Mouse (Mus musculus) frontal cortex, postnatal 14 days (tissue): ENCODE results near the gene Fhad1.

Experiments
- DNase-seq, 2 experiments: peaks; one replicate each; pipeline ENCODE4 v3.0.0; 2022; ENCODE audit warnings: low spot score in 2 of 2

Fhad1 gene

DNA sequence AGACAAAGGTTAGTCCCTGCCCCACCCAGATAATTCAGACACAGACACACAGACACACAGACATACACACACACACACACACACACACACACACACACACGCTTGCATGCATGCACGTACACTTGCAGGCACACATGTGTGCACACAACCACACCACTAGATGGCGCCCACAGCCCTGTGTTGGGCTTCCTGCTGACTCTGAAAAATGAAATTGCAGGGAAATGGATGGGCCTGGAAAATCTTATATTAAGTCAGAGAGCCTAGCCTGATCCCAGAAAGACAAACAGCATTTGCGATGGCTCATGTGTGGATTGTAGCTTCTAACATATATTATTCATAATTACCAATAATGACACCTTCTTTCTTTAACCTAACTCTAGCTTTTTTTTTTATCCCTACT is 38.7 kb downstream of the Fhad1 start:
- no peak for DNase-seq

DNA sequence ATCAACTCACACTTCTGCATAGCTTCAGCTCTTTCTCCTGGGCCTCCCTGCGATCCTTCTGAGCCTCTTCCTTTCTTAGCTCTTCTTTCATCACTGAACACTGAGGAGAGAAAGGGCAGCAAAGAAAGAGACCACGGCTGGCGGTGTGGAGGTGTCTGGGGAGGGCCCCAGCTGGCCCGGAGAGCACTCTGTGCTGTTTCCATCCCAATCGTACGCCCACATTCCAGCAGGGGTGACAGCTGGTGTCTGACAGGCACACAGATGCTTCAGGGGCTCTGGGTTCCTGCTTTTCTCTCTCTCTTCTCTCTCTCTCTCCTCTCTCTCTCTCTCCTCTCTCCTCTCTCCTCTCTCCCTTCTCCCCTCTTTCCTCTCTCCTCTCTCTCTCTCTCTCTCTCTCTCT is 50.3 kb downstream of the Fhad1 start:
- peak in 1 of 2 experiments; percentile 33 for DNase-seq

DNA sequence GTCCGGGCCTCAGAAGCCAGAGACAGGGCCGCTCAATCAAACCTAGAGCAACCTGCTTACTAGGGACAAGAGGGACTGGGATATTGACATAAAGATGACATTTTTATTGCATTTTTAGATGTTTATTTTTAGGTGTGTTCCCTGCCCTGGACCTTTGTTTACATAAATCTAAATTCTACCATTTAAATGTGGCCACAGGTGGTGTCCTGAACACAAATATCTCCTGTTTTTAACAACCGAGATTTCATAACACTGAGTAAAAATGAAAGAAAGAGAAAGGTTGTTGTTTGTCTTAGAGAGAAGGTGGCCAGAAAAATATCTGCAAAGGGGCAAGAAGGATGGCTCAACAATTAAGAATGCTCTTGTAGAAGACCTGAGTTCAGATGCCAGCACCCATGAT is 51.0 kb downstream of the Fhad1 start:
- DNase-seq: no peak

DNA sequence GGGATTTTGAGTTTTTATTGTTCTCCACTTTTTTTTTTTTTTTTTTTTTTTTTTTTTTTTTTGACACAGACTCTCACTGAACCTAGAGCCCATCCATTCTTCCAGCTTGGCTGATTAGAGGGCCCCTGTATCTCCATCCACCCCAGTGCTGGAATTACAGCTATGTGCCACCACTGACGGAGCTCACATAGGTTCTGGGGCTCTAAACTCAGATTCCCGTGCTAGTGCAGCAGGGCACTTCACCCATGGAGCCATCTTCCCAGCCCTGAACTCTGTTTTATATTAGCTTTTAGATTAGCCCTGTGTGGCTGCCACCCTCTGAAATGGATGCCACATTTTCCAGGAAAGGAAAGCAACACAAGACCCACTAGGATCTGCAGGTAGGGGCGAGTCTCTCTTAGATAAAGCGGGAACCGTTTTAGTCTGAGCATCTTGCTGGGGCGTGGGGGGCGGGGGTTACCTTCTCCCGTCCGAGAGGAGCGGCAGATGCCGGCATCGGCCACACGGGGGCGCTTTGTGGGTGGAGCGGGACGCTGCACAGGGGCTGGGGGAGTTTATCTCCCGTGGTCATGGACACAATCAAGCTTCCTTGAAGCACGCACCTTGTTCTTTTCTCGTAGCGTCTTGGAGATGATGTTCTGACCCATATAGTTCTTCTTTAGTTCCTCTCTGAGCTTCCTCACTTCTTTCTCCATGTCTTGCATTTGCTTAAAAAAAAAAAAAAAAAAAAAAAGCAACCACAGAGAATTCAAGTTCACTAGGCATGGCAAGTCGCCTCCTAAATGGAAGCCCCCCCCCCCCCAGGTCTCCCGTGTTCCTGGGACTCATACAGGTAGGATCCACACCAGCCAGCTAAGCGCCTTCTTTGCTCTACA is 51.8 kb downstream of the Fhad1 start:
- DNase-seq: no peak

DNA sequence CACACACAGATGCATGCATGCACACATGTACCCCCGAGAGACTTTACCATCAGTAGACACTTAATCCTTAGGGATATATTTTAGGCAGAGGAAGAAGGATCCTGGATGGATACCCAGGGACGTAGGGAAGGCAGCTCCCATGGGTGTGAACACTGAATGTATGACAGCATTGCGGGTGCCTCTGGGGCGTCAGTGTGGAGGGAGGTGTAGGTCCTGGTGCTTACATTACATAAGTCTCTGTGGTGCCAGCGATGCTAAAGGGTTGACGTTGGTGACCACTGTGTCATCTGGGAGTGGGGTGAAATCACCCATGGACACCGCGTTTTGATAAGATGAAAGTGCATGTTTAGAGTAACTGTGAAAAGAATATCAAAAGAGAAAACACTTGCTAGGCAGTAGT is 54.8 kb downstream of the Fhad1 start:
- DNase-seq: peak in 1 of 2 experiments; percentile 4

DNA sequence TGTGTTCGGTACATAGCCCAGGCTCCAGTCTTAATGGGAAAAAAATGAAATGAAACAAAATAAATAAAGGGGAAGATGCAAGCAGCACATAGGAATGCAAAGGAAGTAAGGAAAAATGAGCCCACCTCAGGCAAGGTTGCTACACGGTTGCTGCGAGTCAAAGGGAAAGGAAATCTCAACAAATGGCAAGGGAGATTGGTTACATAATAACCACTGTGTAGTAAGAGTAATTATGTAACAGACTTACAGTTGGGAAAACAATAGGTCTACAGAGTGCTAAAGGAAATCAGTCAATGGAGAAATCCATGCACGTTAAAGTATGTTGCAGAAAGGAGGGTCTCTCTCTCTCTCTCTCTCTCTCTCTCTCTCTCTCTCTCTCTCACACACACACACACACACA is 55.3 kb downstream of the Fhad1 start:
- DNase-seq: no peak

DNA sequence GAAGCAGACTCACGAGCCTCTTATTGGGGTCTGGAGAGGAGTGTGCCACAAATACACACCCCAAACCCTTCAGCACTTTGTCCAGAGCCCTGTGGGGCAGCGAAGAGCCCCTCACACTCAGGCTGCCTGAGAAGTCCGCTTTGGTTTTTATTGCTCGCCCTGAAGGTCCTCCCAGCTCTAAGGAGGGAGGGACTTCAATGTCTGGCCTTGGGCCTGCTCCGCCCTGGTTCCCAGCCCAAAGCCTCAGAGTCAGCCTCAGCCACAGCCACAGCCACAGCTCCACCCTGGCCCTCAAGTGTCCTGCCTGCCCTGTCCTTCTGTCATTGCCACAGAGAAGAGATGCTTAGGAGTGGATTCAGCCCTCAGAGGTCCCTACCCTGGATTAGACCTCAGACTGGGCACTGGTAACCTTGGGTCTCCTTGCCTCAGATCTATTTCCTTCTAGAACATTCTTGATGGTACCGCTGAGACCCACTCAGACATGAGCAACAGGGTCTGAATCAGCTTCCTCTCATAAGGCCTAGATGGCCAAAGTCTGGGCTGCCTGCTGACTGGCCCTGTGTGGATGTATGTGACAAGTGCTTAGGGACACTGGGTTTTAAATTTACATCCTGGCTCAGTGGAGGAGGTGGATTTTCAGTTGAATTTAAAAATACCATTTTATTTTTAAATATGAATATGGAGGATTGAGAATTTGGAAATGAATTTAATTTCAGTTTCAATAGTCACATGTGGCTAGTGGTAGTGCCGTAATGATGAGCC is 56.1 kb downstream of the Fhad1 start:
- no peak for DNase-seq

DNA sequence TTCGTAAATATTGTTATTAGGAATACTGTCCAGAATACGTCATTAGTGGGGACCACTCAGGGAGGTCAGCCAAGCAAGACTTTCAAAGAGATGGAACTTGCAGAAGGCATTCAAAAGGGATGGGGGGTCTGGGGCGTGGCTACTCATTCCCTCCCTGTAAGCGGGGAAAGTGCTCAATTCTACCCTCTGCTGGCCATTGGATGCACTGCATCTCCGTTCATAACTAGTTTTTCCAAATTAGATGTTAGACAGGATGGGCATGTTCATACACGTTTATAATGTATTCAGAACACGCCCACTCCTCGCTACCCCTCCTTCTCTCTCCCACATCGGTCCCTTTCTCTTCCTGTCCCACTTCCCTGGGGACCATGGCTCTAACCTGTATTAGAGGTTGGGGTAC is 56.7 kb downstream of the Fhad1 start:
- DNase-seq: peak; percentile 64 to 80

DNA sequence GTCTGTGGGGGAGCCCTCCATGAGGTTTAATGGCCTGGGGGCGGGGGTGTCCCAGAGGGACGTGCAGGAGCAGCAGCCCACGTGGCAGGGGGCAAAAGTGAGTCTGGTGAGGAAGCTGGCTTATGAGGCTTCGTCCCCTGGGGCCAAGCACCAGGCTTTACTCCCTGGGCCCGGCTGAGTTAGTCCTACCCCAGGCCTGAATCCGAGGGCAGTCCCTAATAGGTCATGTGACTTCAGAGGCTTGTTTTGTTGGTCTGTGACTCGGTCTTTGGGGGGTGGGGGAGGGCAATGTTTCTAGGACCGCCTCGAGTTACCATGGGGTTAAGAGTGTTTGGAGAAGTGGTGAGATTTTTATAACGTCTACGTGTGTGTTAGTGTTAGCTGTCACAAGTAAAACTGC is 57.1 kb downstream of the Fhad1 start:
- no peak for DNase-seq

DNA sequence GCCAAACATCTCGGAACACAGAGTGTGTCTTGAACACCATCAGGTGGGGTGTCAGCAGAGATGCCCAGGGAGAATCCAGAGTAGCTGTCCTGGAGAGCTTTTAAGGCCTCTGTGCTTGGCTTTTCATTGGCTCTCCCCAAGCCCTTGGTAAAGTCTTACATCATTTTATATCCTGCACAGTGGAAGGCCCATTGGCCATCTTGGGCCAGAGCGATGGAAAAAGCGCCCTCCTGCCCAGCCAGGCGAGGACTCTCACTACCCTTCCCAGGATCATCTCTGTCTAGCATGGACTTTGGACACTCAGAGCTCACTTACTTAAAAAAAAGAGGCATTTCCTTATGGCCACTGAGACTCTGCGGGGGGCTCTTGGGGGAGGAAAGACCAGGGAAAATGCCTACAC is 58.0 kb downstream of the Fhad1 start:
- no peak for DNase-seq

DNA sequence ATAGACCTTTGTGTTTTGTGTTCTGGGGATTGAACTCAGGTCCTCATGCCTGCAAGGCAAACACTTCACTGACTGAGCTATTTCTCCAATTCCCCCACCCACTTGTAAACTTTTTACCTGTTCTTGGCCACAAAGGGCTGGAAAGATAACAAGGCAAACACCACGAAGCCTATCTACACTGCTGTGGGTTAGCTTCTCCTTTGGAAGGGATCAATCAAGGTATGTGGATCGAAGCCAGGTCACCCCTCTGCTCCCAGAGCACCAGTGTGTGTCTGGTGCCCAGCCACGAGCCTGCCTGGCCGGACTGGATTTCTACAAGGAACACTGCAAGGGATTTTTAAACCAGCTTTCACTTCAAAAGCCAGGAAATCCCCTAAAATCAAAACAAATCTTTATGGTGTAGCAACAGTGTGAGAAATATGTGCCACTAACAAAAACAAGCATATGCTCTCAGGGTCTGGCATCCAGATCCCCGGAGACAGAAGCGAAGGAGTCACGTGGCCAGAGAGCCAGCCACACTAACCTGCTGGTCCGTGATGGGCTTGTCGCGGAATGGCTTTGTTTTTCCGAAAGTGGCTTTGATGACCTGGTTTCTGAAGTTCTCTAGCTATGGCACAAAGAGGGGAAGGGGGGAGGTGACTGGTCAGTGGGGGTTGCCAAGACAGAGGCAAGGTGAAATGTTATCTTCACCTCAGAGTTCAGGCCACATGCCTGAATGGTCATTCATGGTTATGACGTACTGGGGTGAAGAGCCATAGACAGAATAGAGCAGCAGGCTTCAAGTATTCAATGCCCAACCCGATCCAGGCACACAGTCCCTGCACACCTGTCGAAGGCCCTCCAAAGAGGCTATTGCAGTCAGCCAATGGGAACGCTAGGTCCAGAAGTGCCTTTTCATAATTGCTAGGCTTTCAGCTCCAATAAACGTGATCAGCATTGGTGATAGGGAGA is 59.8 kb downstream of the Fhad1 start:
- DNase-seq: peak in 1 of 2 experiments; percentile 3

DNA sequence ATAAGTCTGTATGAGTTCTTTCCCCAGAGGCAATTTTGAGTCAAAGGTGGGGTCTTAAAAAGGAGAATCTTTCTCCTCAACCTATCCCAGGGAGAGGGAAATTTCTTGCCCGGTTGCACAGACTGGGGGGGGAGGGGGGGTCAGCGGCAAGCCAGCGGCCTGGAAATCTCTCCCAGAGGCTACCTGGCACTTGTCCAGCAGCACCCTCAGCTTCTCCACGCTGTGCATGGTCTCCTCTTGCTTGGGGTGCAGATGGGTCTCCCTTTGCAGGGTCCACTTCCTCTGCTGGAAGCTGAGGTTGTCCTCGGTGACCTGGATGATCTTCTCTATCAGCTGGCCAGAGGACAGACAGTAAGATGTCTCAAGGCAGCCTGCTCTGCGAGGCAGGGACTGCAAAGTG is 61.0 kb downstream of the Fhad1 start:
- DNase-seq: peak in 1 of 2 experiments; percentile 13

DNA sequence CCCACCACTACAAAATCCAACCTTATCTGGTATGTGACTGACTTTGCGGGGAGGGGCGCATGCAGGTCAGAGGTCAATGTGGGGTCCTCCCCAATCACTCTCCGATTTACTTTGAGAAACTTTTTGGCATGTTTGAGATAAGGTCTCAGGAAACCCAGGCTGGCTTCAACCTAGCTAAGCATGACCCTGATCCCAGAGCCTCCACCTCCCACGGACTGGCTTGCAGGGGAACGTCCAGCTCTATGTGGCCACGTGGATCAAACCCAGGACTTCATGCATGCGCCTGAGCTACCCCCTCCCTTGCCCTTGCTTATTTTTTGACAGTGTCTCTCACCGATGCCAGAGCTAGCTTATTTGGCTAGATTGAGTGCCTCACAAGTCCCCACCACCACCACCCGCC is 61.6 kb downstream of the Fhad1 start:
- peak in 1 of 2 experiments; percentile 5 for DNase-seq

DNA sequence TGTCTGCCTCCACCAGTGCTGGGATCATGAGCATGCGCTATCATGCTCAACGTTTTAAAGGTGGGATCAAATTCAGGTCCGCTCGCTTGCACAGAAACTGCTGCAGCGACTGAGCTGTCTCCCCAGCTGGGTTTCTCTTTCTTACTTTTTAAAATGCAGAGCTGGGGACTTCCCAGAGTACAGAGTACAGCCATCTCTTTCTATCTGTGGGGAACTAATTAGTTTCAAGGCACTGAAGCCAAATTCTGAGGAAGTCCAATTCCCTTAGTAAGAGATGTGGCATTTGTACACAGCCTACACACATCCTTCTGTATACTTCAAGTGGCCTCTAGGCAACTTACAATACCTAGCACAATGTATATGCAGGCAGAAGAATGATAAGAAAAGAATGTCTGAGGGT is 62.1 kb downstream of the Fhad1 start:
- peak in 1 of 2 experiments; percentile 12 for DNase-seq

DNA sequence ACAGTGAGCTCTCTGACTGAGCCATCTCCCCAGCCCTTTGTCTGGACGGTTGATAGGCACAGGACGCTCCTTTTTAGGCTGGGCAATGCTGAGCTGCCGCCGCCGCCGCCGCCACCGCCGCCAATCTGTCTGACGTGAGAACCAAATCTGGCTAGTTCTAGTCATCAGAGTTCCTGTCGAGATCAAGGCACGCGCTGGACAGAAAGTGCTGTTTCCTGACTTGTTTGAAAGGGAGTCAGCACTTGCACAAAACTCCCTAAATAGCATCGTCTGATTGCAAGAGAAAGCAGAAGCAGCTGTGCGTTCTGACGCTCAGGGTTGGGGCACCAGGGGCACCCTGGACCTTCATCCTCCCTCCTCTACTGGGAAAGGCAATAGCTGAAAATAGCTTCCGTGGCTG is 62.8 kb downstream of the Fhad1 start:
- peak in 1 of 2 experiments; percentile 60 for DNase-seq

DNA sequence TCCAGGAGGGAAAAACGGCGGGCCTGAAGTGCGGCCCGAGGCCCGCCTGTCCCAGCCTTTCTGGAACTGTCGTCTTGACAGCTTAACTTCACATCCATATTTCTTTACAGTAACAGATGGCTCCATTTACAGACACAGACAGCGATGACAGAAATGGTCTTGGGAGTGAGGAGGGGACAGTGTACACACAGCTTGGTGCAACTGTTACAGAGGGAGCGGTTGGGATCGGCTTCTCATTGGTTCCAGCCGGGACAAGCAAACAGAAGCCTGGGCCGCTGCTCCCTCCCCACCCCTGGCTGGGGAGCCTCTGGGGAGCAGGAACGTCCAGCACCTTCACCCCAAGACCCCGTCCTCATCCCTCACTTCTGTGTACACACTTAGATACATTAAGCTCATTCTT is 65.4 kb downstream of the Fhad1 start:
- DNase-seq: no peak

DNA sequence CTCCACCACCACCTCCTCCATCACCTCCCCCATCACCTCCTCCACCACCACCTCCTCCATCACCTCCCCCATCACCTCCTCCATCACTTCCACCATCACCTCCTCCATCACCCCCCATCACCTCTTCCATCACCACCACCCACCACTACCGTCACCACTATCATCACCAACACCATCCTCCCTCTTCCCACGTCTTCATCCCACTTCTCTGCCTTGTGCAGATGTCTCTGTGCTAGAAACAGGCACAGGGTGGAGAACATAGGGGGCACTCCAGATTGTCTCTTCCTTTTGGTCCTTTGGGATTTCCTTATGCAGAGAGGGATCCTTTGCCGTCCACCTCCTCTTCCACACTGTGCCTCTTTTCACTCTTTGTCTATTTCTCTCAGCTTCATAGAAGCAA is 66.1 kb downstream of the Fhad1 start:
- DNase-seq: no peak

DNA sequence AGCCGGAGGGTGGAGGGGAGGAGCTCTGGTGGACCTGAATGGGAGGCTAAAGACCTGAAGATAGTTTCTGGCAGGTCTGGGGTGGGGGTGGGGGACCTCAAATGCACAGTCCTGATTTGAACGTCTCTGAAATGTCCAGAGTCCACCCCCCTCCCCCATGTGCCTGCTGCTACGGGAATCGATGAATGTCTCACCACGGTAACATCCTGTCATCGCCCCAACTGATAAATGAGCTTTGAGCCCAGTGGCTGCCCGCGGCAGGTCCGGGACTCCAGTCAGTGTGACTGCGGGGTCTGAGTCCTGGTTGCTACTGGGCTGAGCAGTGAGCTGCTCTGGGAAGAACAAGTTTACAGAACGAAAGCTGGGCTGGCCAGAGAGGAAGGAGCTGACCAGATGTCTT is 72.5 kb downstream of the Fhad1 start:
- DNase-seq: no peak

DNA sequence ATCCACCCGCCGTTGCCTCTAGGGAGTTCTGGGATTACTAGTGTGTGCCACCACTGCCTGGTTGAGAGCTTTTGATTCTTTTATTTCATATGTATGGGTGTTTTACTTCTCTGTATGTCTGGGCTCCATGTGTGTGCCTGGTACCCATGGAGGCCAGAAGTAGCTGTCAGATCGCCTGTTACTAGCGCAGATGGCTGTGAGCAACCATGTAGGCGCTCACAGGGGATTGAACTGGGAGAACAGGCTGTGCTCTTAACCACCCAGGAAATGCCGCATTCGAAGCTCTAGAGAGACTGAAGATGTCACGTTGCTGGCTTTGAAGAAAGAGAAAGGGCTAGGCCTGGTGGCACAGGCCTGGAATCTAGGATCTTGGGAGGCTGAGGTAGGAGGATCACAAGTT is 73.6 kb downstream of the Fhad1 start:
- no peak for DNase-seq

DNA sequence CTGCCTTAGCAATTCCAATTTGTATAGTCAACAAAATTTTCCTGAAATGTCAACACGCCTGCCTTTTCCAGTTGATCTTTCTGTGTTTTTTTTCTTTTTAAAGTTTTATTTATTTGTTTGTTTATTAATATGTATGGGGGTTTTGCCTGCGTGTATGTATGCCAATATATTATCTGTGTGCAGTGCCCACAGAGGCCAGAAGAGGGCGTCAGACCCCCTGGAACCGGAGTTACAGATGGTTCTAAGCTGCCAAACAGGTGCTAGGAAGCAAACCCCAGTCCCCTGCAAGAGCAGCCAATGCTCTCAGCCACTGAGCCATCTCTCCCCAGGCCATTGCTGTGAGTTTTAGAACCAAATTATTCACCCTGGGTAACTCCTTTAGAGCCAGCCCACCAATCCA is 76.3 kb downstream of the Fhad1 start:
- no peak for DNase-seq

DNA sequence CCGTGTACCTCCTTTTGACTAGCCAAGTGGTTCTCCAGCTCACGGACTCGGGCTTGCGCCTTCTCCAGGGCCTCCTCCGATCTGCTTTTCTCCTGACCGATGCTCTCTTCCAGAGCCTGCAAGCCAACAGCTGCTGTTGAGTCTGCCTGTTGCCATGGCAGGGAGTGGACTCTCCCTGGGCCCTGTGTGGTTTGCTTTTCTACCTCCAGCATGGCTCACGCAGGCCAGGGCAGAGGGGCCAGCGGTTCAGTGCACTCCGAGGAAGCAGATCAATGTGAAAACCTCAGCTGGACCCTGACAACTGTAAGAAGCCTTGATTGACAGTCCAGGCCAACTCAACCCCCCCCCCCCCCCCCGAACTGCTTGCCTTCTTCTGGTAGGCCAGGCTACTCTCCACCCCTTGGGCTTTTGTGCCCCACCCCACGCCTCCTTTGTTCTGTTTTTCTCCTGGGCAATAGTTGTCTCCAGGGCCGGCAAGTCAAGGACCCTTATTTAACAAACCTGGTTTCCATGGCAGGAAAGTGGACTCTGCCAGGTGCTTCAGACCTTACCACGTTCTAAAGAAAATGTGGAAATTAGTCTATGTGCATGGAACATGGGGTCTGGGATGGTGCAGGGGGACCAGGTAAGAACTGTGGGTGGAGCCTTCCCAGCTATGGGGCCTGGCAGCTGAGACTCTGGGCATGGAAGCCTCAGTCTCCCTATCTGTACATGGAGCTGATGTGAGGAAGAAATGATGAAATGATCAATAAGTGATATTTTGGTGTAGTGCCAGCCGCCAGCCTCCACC is 81.9 kb downstream of the Fhad1 start:
- DNase-seq: no peak
